Mouse (Mus musculus): ENCODE data around the gene Rock2.

DNA sequence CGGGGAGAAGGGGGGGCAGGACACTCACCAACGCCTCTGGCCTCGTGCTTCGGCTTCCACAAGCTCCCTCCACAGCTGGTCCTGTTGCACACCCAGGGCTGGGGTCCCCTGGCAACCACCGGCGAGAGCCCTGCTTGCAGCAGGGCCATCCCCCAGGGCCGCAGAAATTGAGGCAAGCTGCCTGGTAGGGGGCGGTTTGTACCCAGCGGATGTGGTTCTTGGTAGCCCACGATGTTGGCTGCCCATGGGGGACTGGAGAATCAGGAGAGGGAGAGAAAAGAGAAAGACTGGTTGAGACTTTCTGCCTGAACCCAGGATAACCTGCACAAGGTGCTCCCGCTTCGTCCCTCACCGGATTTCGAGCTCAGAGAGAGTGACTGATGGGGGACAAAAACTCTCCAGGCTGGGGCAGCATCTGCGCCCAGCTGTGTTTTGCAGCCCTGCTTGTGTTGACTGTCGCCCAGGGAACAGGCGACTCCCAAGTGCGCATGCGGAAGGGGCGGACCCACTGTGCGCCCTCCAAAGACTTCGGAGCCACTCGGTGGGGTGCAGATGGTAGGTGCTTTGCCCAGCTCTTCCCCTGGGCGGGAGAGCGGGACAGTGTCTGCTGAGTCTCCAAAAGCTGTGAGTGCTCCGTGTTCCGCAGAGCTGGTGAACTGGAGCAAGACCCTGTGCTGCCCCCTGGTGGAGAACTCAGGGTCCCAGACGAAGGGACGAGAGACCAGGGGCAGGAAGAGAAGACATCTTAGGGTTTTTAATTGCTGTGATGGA is 116.6 kb downstream of the Rock2 start, which contains the start of gene 2410004P03Rik:
- TF ChIP-seq POLR2A (IDR thresholded peaks at IDR 0.05; ENCODE audit: insufficient read depth, low read depth, low read length) (no peak), CTCF (IDR thresholded peaks at IDR 0.05; ENCODE audit: insufficient read depth, low read depth, low read length) (peak; percentile 90)
